Mouse (Mus musculus) kidney, adult 8-10 months (tissue): ENCODE measurements around the gene Hoxa10.

ENCODE experiments used
- DNase-seq, 2 experiments: peaks; one replicate each; pipeline ENCODE4 v3.0.0; 2022

Gene Hoxa10

GRCm38 (mm10) chr6:52217459-52217768 is 23.2 kb downstream of the Hoxa10 start:
- DNase-seq, result peak; percentile 93 to 94

- DNase-seq, result peak in 1 of 2 experiments; percentile 61
Observed at GRCm38 (mm10) chr6:52216691-52217458, 23.8 kb downstream of the Hoxa10 start.

- peak; percentile 37 to 53 for DNase-seq
Observed at GRCm38 (mm10) chr6:52215771-52216535, 24.7 kb downstream of the Hoxa10 start.

DNA sequence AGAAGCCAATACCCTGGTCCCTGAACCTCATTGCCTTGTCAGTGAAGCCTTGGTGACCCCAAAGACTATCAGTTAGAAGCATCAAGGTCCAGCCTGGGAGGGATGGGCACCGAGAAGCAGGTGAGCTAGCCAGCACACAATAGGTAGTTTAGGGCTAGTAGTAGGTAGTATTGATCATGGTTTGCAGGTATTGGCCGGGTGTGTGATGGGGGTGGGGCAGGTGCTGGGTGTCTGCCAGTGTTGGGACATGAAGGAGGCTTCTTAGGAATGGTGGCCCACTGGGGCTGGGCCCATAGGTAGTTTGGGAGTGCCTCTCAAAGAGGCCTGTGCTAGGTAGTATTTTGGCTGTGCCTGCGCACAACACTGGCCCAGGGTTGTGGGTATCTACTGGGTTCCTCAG is 25.6 kb downstream of the Hoxa10 start:
- peak; percentile 20 to 29 for DNase-seq

- peak; percentile 15 to 37 for DNase-seq
Observed at GRCm38 (mm10) chr6:52214271-52214670, 26.4 kb downstream of the Hoxa10 start.

DNA sequence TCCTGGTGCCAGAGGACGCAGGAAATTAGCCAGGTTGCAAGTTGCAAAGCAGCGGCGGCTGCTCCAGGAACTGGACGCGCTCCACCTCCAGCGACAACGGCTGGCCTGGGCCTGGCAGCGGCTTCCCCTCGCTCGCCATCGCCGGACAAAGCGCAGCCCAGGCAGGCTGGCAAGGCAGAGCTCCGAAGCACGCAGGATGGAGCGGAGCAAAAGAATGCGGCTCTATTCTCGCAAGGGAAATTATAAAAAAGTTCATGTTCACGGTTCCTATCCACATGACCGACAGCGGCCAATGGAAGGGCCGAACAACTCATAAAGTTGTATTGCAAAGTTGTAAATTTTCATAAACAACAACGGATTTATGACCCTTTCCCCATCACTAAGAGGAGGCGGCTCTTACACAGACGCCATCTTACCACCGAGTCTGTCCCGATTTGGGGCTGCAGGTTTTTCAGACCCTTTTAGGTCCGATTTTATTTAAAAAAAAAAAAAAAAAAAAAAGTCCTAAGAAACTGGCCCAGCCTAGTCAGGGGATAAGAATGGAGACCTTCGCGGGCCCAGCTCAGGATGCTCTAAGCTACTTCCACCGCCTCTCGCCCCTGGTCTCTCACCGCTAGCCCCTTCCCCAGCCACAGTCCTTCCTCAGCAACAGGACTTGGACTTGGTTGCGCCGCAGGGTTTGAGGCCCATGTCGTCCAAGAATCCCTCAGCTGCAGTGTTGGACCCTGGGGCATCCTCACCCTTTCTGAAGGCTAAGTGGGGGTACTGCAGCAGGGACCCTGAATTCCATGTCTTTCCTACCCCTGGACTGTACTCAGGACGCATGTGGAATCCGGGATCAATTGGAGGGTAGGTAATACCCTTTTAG is 27.3 kb downstream of the Hoxa10 start, which contains the start of the genes Hoxa3 and Gm28308:
Gene Hoxa3, minus strand, starts transcription at position 218 of the 868 bp plus-strand sequence.
Gene Gm28308, minus strand, starts transcription at position 221 of the 868 bp plus-strand sequence.
- DNase-seq, result peak; percentile 87 to 88

GRCm38 (mm10) chr6:52212556-52213118 is 28.0 kb downstream of the Hoxa10 start:
- DNase-seq, result peak; percentile 72 to 78

GRCm38 (mm10) chr6:52211961-52212360 is 28.7 kb downstream of the Hoxa10 start:
- DNase-seq, result peak; percentile 31 to 41

- DNase-seq, result peak; percentile 82 to 87
Observed at GRCm38 (mm10) chr6:52211170-52211935, 29.3 kb downstream of the Hoxa10 start.

- no peak for DNase-seq
Observed at GRCm38 (mm10) chr6:52209685-52210046, 31.0 kb downstream of the Hoxa10 start.

- DNase-seq, result peak in 1 of 2 experiments; percentile 22
Observed at GRCm38 (mm10) chr6:52208868-52209684, 31.6 kb downstream of the Hoxa10 start.

DNA sequence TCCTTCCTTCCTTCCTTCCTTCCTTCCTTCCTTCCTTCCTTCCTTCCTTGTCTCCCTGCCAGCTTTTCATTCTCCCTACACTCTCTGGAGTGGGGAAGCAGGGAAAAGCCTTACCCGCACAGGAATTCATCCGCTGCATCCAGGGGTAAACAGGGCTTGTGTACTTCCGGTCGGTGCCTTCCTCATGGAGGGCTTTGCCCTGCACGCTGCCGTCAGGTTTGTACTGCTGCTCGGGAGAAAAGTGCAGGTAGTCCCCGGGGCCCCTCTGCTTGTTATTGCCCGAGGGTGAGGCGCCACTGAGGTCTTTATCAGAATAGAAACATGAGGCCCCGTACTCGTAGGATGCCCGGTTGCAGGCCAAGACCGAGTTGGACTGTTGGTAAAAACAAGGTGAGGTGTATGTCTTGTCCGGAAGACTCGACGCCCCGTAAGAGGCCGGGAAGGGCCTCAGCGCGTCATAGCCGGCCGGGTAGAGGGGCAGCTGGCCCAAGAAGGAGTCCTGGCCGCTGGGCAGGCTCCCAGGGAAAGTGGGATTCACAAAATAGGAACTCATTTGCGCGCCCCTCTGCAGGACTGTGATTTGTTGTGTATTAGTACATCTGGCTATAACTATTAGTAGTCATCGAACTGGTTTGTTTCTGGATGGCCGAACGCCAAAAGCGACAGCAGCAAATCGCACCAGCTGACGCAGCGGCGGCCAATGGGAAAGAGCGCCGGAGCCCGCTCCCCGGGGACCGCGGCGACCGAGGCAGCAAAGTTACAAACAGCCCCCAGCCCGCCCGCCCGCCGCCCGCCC is 32.4 kb downstream of the Hoxa10 start, which contains the start of gene Hoxa6:
Gene Hoxa6, minus strand, starts transcription at position 651 of the 796 bp plus-strand sequence.
- peak; percentile 65 to 69 for DNase-seq

GRCm38 (mm10) chr6:52207684-52207976 is 33.0 kb downstream of the Hoxa10 start:
- DNase-seq, result no peak

DNA sequence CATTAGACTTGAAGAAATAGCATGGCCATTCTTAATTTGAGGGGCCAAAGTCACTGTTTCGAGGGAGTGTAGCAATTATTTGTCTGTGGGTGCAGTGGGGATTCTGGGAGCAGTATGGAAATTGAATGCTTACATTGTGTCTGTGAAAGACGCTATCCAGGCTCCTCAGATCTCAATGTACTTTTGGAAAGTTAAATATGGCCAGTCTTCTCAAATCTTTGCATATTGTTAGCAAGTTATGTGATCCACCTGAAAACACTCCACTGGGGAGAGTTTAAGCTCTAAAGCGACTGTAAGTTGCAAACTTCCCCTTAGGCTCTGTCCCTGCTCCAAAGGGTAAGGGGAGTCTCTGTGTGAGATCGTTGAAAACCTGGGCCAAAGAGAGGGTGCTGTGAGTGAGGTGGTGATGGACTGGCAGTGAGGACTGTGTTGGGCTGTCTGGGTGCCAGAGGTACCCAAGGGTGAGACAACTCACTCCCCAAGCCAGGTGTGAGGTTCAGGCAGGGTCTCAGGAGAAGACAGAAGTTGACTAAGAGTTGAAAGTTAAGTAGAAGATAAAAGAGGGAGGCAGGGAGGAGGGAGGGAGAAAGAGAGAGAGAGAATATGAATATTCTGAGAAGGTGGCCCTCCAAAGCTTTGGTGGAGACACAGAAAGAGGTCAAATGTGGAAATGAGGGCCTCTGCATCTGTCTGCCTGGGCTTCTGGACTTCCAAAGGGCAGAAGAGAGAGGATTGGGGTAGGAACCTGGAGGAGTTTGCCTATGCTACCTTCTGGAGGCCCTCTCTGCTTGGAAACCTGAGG is 33.6 kb downstream of the Hoxa10 start:
- no peak for DNase-seq

DNA sequence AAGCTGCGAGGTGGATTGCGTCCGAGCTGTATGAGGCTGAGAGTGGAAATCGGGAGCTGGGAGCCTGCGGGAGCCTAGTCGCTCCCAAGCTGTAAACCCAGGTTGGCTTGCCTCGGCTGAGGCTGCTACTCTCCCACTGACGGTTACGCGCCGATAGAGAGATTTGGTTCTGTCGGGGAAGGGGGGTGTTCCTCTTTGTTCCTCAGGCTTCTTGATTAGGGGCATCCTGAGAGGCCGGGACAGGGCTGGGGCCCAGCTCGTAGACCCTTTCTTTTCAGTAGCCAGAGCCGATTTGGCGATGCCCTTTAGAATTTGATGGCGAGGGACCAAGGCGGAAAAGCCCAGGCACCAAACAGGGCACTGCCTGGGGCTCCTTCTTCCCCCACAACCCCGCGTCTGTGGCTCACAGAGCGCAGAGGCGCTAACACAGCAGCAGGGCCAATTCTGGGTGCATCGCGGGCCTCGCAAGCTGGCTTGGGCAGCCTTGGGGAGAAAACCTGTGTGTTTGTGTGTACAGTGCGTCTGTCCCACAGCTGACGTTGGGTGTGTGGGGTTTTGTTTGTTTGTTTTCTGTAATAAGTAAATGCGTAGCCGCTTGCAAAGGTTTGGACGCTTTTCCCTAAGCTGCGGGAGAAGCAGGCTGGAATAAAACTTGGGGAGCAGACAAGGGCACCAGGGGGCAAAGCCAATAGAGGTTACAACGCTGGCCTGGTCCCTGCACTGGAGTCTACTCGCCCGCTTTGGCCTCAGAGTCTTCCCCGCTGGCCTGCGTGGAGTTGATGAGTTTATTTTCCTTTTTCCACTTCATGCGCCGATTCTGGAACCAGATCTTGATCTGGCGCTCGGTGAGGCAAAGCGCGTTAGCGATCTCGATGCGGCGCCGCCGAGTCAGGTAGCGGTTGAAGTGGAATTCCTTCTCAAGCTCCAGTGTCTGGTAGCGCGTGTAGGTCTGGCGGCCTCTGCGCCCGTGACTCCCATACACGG is 34.7 kb downstream of the Hoxa10 start:
- peak in 1 of 2 experiments; percentile 4 for DNase-seq

GRCm38 (mm10) chr6:52205221-52205620 is 35.4 kb downstream of the Hoxa10 start:
- DNase-seq, result no peak

GRCm38 (mm10) chr6:52204050-52204752 is 36.5 kb downstream of the Hoxa10 start, which contains the start of gene Hoxa5:
Gene Hoxa5, minus strand, starts transcription at chr6:52204587.
- DNase-seq, result peak; percentile 91 to 93
